Mouse (Mus musculus) lung, adult 2 months (tissue): ENCODE measurements around the gene Ap1s3.

Experiments used
- CTCF ChIP-seq: fragments of 200-500 bp; IDR thresholded peaks from 2 replicates; pipeline ENCODE4 v1.5.1; 2011; ENCODE audit warnings: mild to moderate bottlenecking, low read length, control low read depth; ENCODE audit not compliant: insufficient read depth
- POLR2A ChIP-seq: fragments of 200-500 bp; IDR thresholded peaks from 2 replicates; pipeline ENCODE4 v1.6.1; 2011; ENCODE audit warnings: low read depth, mild to moderate bottlenecking, control low read depth, low read length, borderline replicate concordance; ENCODE audit errors: extremely low read depth

- no peak for TF ChIP-seq CTCF
- TF ChIP-seq POLR2A = no peak
Observed at GRCm38 (mm10) chr1:79577357-79577756, 94.4 kb downstream of the Ap1s3 start.
